In genomic region chr9:123297862-123298261, GRCm38 (mm10) we compare ENCODE assay signal across 18 mouse cellular contexts. TPM values are rescaled to one million over a fixed set of nuclear protein-coding genes. Genes with fewer than 3 reads are reported as not detected.
DNase-seq lines count a peak whose midpoint lies in the region; ATAC-seq lines count a peak whose summit lies in the region.
"Had no signal": no experiment of that assay in that cellular context is flagged by ENCODE, and none has a peak within 500 bp of the region (broad histone marks: within the 10 kb centered on the region; RNA-seq: fewer than 3 reads in every experiment).

No protein-coding gene starts in this region.

- no peak overlapping the region for H3K27ac ChIP-seq in heart, embryonic 12.5 days (ENCODE audit: poor library complexity, severe bottlenecking)
- H3K27ac ChIP-seq in liver, embryonic 11.5 days (ENCODE audit: low read depth, low read length), result no peak overlapping the region
- H3K27ac ChIP-seq in midbrain, embryonic 15.5 days, result no peak overlapping the region
- H3K27ac ChIP-seq: embryonic facial prominence, embryonic 10.5 days; forebrain, embryonic 13.5 days; heart, adult 2 months; hindbrain, embryonic 10.5 days; hindbrain, embryonic 14.5 days had no signal

- no peak overlapping the region for H3K9ac ChIP-seq in heart, embryonic 12.5 days
- no peak overlapping the region for H3K9ac ChIP-seq in liver, embryonic 11.5 days (ENCODE audit: low read depth, low read length)
- H3K9ac ChIP-seq in midbrain, embryonic 15.5 days, result no peak overlapping the region
- H3K9ac ChIP-seq: forebrain, embryonic 13.5 days; hindbrain, embryonic 14.5 days had no signal

- no peaks in the 10 kb centered on the region for H3K9me3 ChIP-seq in heart, embryonic 12.5 days (replicated peaks)
- H3K9me3 ChIP-seq in liver, embryonic 11.5 days (ENCODE audit: control insufficient read depth, low read length), result no peaks in the 10 kb centered on the region
- H3K9me3 ChIP-seq in midbrain, embryonic 15.5 days, result no peaks in the 10 kb centered on the region
- H3K9me3 ChIP-seq: embryonic facial prominence, embryonic 10.5 days; forebrain, embryonic 13.5 days; hindbrain, embryonic 10.5 days had no signal

- no peaks in the 10 kb centered on the region for H3K4me1 ChIP-seq in heart, embryonic 12.5 days (replicated peaks)
- no peaks in the 10 kb centered on the region for H3K4me1 ChIP-seq in liver, embryonic 11.5 days (replicated peaks; ENCODE audit: control insufficient read depth, insufficient read depth, low read length)
- H3K4me1 ChIP-seq in midbrain, embryonic 15.5 days, result no peaks in the 10 kb centered on the region
- H3K4me1 ChIP-seq: embryonic facial prominence, embryonic 10.5 days; forebrain, embryonic 13.5 days; hindbrain, embryonic 10.5 days had no signal

- H3K36me3 ChIP-seq in heart, embryonic 12.5 days, result no peaks in the 10 kb centered on the region
- no peaks in the 10 kb centered on the region for H3K36me3 ChIP-seq in liver, embryonic 11.5 days (ENCODE audit: control insufficient read depth, insufficient read depth, low read length)
- no peaks in the 10 kb centered on the region for H3K36me3 ChIP-seq in midbrain, embryonic 15.5 days (replicated peaks)
- H3K36me3 ChIP-seq: embryonic facial prominence, embryonic 10.5 days; hindbrain, embryonic 10.5 days had no signal

- H3K4me2 ChIP-seq in heart, embryonic 12.5 days, result no peak overlapping the region
- H3K4me2 ChIP-seq in liver, embryonic 11.5 days, result no peak overlapping the region
- no peak overlapping the region for H3K4me2 ChIP-seq in midbrain, embryonic 15.5 days
- H3K4me2 ChIP-seq: forebrain, embryonic 13.5 days; heart, embryonic 11.5 days; hindbrain, embryonic 14.5 days had no signal

- DNase-seq in heart, adult 11 months, result peak; percentile 42
- peak; percentile 82 for DNase-seq in cerebellum, adult 11-12 months
- peak; percentile 78 for DNase-seq in cerebellum, adult 9-10 months
- DNase-seq in cerebellum, postnatal 25 days, result peak; percentile 73 to 80
- DNase-seq in liver, embryonic 11.5 days (ENCODE audit: low spot score), result no peak
- DNase-seq: adrenal gland, postnatal 14 days; gastrocnemius, postnatal 10 days; heart, adult 2 months; kidney, adult 2 months had no signal

- ATAC-seq in heart, embryonic 12.5 days (ENCODE audit: insufficient number of reproducible peaks, low FRiP score), result no peak
- no peak for ATAC-seq in inflammation-experienced regulatory T-cells, adult 6 months
- ATAC-seq in liver, embryonic 11.5 days (replicated peaks; ENCODE audit: low FRiP score), result no peak
- ATAC-seq in midbrain, embryonic 15.5 days (replicated peaks), result no peak
- ATAC-seq: forebrain, embryonic 13.5 days; intestine, embryonic 16.5 days had no signal

- H3K27me3 ChIP-seq in heart, embryonic 12.5 days (replicated peaks), result no peaks in the 10 kb centered on the region
- no peaks in the 10 kb centered on the region for H3K27me3 ChIP-seq in liver, embryonic 11.5 days (replicated peaks; ENCODE audit: control insufficient read depth, insufficient read depth, low read length)
- H3K27me3 ChIP-seq in midbrain, embryonic 15.5 days (replicated peaks), result no peaks in the 10 kb centered on the region
- H3K27me3 ChIP-seq: forebrain, embryonic 13.5 days had no signal

- H3K4me3 ChIP-seq in heart, embryonic 12.5 days, result no peak overlapping the region
- H3K4me3 ChIP-seq in liver, embryonic 11.5 days (ENCODE audit: low read depth, low read length), result no peak overlapping the region
- H3K4me3 ChIP-seq in midbrain, embryonic 15.5 days, result no peak overlapping the region
- H3K4me3 ChIP-seq: embryonic facial prominence, embryonic 10.5 days; forebrain, embryonic 13.5 days; heart, adult 2 months; hindbrain, embryonic 10.5 days had no signal

- WGBS in heart, embryonic 12.5 days, result 82% methylated on average over 7 of the region's 7 CpGs
- 93% methylated on average over 7 of the region's 7 CpGs for WGBS in liver, embryonic 11.5 days
- WGBS in midbrain, embryonic 15.5 days, result 89% methylated on average over 7 of the region's 7 CpGs

RNA-seq across cellular contexts. Expression of gene Tmem158, which starts 37.3 kb away (rescaled TPM):
- 5.1 and 8.1 TPM in 2 replicates for polyA plus RNA-seq in heart, embryonic 12.5 days (2016; fragmentation: Nextera tagmentation; extraction: Ambion mirVana)
- under 1 TPM in 2 of 3 experiments, not detected in 1; 0.45 to 0.85 TPM for polyA plus RNA-seq in inflammation-experienced regulatory T-cells, adult 6 months (2017; shearing (Covaris generic))
- 7.2 and 9.8 TPM in 2 replicates for polyA plus RNA-seq in liver, embryonic 11.5 days (2014; fragmentation: Nextera tagmentation; extraction: Ambion mirVana)
- 40.8 and 41.8 TPM in 2 replicates for polyA plus RNA-seq in midbrain, embryonic 15.5 days (2015; fragmentation: Nextera tagmentation; extraction: Ambion mirVana)
